Mouse (Mus musculus): ENCODE data around the gene Ccdc106.

GRCm38 (mm10) chr7:5081241-5081640 is 60.9 kb downstream of the Ccdc106 start:
- TF ChIP-seq CTCF (IDR thresholded peaks at IDR 0.05; ENCODE audit: borderline replicate concordance, insufficient read depth, low read depth, low read length): no peak
- no peak for TF ChIP-seq POLR2A (IDR thresholded peaks at IDR 0.05; ENCODE audit: borderline replicate concordance, insufficient read depth, low read length)

All from cerebellum, adult 2 months (tissue).